Mouse (Mus musculus) skeletal muscle tissue, adult 2 months (tissue): ENCODE measurements at regions not wholly inside any gene's neighbourhood (a gene's known extent, or its start where the extent isn't known, plus 50 kb on each side); places are given as distances from the start of the nearest gene placed in this dataset.

ENCODE experiments used
- DNase-seq: peaks from one replicate; pipeline ENCODE4 v3.0.0-alpha.2; 2012; ENCODE audit warnings: low read depth, low spot score

GRCm38 (mm10) chr8:109413386-109413785 is 80.4 kb upstream of the Pmfbp1 start:
- no peak for DNase-seq

GRCm38 (mm10) chr8:109415315-109415714 is 78.5 kb upstream of the Pmfbp1 start:
- no peak for DNase-seq

GRCm38 (mm10) chr8:109415906-109416305 is 77.9 kb upstream of the Pmfbp1 start:
- DNase-seq: no peak

GRCm38 (mm10) chr8:109416327-109417100 is 77.3 kb upstream of the Pmfbp1 start:
- DNase-seq: no peak

- DNase-seq: no peak
Measured at GRCm38 (mm10) chr8:109417222-109417621, 76.6 kb upstream of the Pmfbp1 start.

GRCm38 (mm10) chr8:109417971-109418370 is 75.9 kb upstream of the Pmfbp1 start:
- DNase-seq: no peak

- DNase-seq: no peak
Measured at GRCm38 (mm10) chr8:109419029-109419596, 74.7 kb upstream of the Pmfbp1 start.

GRCm38 (mm10) chr8:109424004-109424403 is 69.8 kb upstream of the Pmfbp1 start:
- DNase-seq: no peak

- no peak for DNase-seq
Measured at GRCm38 (mm10) chr8:109428551-109428950, 65.3 kb upstream of the Pmfbp1 start.

- no peak for DNase-seq
Measured at GRCm38 (mm10) chr8:109434538-109434937, 59.3 kb upstream of the Pmfbp1 start.

- DNase-seq: no peak
Measured at GRCm38 (mm10) chr8:109436056-109436455, 57.8 kb upstream of the Pmfbp1 start.

GRCm38 (mm10) chr8:109436830-109437567 is 56.8 kb upstream of the Pmfbp1 start:
- DNase-seq: no peak

- no peak for DNase-seq
Measured at GRCm38 (mm10) chr8:109438531-109438930, 55.3 kb upstream of the Pmfbp1 start.
